Mouse (Mus musculus) activated CD4-positive, CD25-positive, alpha-beta regulatory T cell, adult 4 months (primary cell): ENCODE data around the gene Dyrk1a. TPM values are rescaled to one million over a fixed set of nuclear protein-coding genes. Genes with fewer than 3 reads are reported as not detected.

Experiments
- ATAC-seq: one replicate; pipeline ENCODE4 v1.8.0; 2017
- polyA plus RNA-seq, 2 experiments: library from polyadenylated mRNA; unstranded; fragments of 100-300 nt; shearing (Covaris generic); gene quantifications; one replicate each; pipeline ENCODE4 v1.2.1; 2017

Gene Dyrk1a
- 10 to 100 TPM; 19.2 to 25.6 TPM for polyA plus RNA-seq

GRCm38 (mm10) chr16:94569229-94570176 lies at the start of gene Dyrk1a:
TSS of gene Dyrk1a (plus strand) at chr16:94570010.
- peak; percentile 86 for ATAC-seq

GRCm38 (mm10) chr16:94523594-94524377 lies 46.0 kb upstream of the Dyrk1a start:
- no peak for ATAC-seq

- ATAC-seq, result no peak
These were observed 45.1 kb upstream of the Dyrk1a start for GRCm38 (mm10) chr16:94524691-94525090.

GRCm38 (mm10) chr16:94525955-94526343 lies 43.9 kb upstream of the Dyrk1a start:
- no peak for ATAC-seq

GRCm38 (mm10) chr16:94526344-94527151 lies 43.3 kb upstream of the Dyrk1a start, which contains the start of gene Vps26c:
TSS of gene Vps26c (minus strand) at chr16:94526830.
- ATAC-seq, result peak; percentile 80

- no peak for ATAC-seq
These were observed 42.7 kb upstream of the Dyrk1a start for GRCm38 (mm10) chr16:94527152-94527534.

GRCm38 (mm10) chr16:94527546-94527945 lies 42.3 kb upstream of the Dyrk1a start:
- ATAC-seq, result no peak

GRCm38 (mm10) chr16:94531268-94531667 lies 38.5 kb upstream of the Dyrk1a start:
- no peak for ATAC-seq

- no peak for ATAC-seq
These were observed 36.1 kb upstream of the Dyrk1a start for GRCm38 (mm10) chr16:94533679-94534078.

GRCm38 (mm10) chr16:94535716-94536115 lies 34.1 kb upstream of the Dyrk1a start:
- no peak for ATAC-seq

GRCm38 (mm10) chr16:94536417-94537158 lies 33.2 kb upstream of the Dyrk1a start:
- ATAC-seq, result no peak

GRCm38 (mm10) chr16:94537159-94537527 lies 32.7 kb upstream of the Dyrk1a start:
- ATAC-seq, result no peak

GRCm38 (mm10) chr16:94540140-94540539 lies 29.7 kb upstream of the Dyrk1a start:
- ATAC-seq, result no peak

- no peak for ATAC-seq
These were observed 26.9 kb upstream of the Dyrk1a start for GRCm38 (mm10) chr16:94542898-94543297.

GRCm38 (mm10) chr16:94544540-94545105 lies 25.2 kb upstream of the Dyrk1a start:
- no peak for ATAC-seq

GRCm38 (mm10) chr16:94545781-94546562 lies 23.8 kb upstream of the Dyrk1a start:
- no peak for ATAC-seq

- ATAC-seq, result no peak
These were observed 20.0 kb upstream of the Dyrk1a start for GRCm38 (mm10) chr16:94549813-94550212.

- ATAC-seq, result no peak
These were observed 17.9 kb upstream of the Dyrk1a start for GRCm38 (mm10) chr16:94551934-94552333.

- ATAC-seq, result no peak
These were observed 14.5 kb upstream of the Dyrk1a start for GRCm38 (mm10) chr16:94555346-94555745.

- no peak for ATAC-seq
These were observed 13.6 kb upstream of the Dyrk1a start for GRCm38 (mm10) chr16:94556228-94556627.

- no peak for ATAC-seq
These were observed 10.5 kb upstream of the Dyrk1a start for GRCm38 (mm10) chr16:94559282-94559681.
